Mouse (Mus musculus) stomach, embryonic 14.5 days (tissue): ENCODE data around the gene Hmgn3. TPM values are rescaled to one million over a fixed set of nuclear protein-coding genes. Genes with fewer than 3 reads are reported as not detected.

Experiments
- ATAC-seq: fragments of 200-750 bp; cut with Nextera tagmentation; 2 replicates; pipeline ENCODE4 v1.8.0; 2017; ENCODE audit warnings: low read depth, moderate TSS enrichment; ENCODE audit not compliant: insufficient number of reproducible peaks, insufficient read depth, low FRiP score
- H3K27ac ChIP-seq: fragments of 300-500 bp; sonication (generic); 2 replicates; pipeline ENCODE4 v1.5.1; 2014; ENCODE audit warnings: mild to moderate bottlenecking, low read length, moderate library complexity, mixed read lengths
- H3K27me3 ChIP-seq: fragments of 300-500 bp; sonication (generic); 2 replicates; pipeline ENCODE4 v1.6.1; 2014; ENCODE audit warnings: low read length, control low read depth, mixed read lengths; ENCODE audit not compliant: control insufficient read depth, insufficient read depth
- H3K36me3 ChIP-seq: fragments of 300-500 bp; sonication (generic); 2 replicates; pipeline ENCODE4 v1.6.1; 2014; ENCODE audit warnings: mild to moderate bottlenecking, control low read depth, low read length, moderate library complexity, mixed read lengths; ENCODE audit not compliant: control insufficient read depth, insufficient read depth
- H3K4me1 ChIP-seq: fragments of 300-500 bp; sonication (generic); 2 replicates; pipeline ENCODE4 v1.6.1; 2014; ENCODE audit warnings: low read length, control low read depth, mixed read lengths; ENCODE audit not compliant: control insufficient read depth, insufficient read depth
- H3K4me2 ChIP-seq: fragments of 300-500 bp; sonication (generic); replicated peaks from 2 replicates; pipeline ENCODE4 v1.6.1; 2014; ENCODE audit warnings: low read depth, low read length, control low read depth
- H3K4me3 ChIP-seq: fragments of 300-500 bp; sonication (generic); 2 replicates; pipeline ENCODE4 v1.5.1; 2014; ENCODE audit warnings: low read depth, low read length, control low read depth
- H3K9ac ChIP-seq: fragments of 300-500 bp; sonication (generic); replicated peaks from 2 replicates; pipeline ENCODE4 v1.6.1; 2014; ENCODE audit warnings: low read depth, mild to moderate bottlenecking, control low read depth, low read length, moderate library complexity, mixed read lengths
- H3K9me3 ChIP-seq: fragments of 300-500 bp; sonication (generic); 2 replicates; pipeline ENCODE4 v1.6.1; 2016; ENCODE audit warnings: low read depth, low read length, control low read depth; ENCODE audit not compliant: control insufficient read depth
- WGBS: fragments of 180-500 bp; shearing (Covaris S2); extraction: QIAGEN DNeasy Blood & Tissue Kit; methylation state at CpG from one replicate; pipeline ENCODE4 v1.1.7; 2014; 5-methylcytosine and 5-hydroxymethylcytosine counted together
- polyA plus RNA-seq: library from polyadenylated mRNA; unstranded; fragments of >200 nt; fragmentation: Nextera tagmentation; extraction: Ambion mirVana; gene quantifications from 2 replicates; pipeline ENCODE4 v1.2.1, GENCODE M21; 2014

Hmgn3 gene
- polyA plus RNA-seq, 1 experiment from 2014 or later: 125 TPM

DNA sequence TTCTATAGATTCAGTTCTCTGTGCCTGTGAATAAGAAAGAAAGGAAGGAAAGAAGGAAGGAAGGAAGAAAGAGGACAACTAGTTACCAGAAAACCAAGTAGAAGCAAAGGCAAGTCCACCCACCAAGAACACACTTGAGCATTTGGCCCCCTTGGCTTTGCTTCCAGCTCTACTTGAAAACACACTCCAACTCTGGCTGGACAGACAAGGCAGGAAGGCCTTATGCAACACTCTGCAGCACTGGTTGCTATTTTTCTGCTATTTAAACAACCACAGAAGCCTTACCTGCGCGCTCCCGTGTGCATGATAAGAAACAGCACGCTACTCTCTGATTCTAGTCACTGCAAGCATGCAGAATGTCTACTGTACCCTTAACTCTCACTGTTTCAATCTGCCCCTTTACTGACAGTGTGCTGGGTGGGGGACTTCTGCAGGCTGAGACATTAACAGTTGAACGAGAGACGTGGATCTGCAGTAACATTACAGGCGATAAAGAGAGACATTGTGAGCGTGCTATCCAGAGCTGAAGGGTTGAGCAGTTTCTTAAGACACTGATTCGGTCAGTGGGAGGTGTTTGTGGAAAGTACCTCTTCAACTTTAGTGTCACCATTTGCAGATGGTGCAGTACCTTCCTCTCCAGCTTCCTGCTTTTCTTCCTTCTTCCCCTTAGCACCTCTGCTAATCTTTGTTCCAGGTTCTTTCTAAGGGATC, 35.9 kb downstream of the Hmgn3 start:
- WGBS: 90% methylated on average over 9 of the region's 9 CpGs
- ATAC-seq: no peak
- H3K27ac ChIP-seq: no peak overlapping the region

GRCm38 (mm10) chr9:83109705-83110104, 36.8 kb downstream of the Hmgn3 start:
- H3K4me3 ChIP-seq: no peak overlapping the region
- WGBS: 81% methylated on average over 6 of the region's 6 CpGs
- H3K9ac ChIP-seq: no peak overlapping the region
- ATAC-seq: no peak
- H3K4me1 ChIP-seq: no peaks in the 10 kb centered on the region
- H3K9me3 ChIP-seq: no peaks in the 10 kb centered on the region
- no peaks in the 10 kb centered on the region for H3K27me3 ChIP-seq
- H3K4me2 ChIP-seq: no peak overlapping the region
- H3K36me3 ChIP-seq: no peaks in the 10 kb centered on the region; the same call in 1 of the 2 replicates
- H3K27ac ChIP-seq: no peak overlapping the region

More for the DNA sequence above, 35.9 kb downstream of the Hmgn3 start:
- Histone ChIP-seq H3K36me3 (no peaks in the 10 kb centered on the region; the same call in 1 of the 2 replicates), H3K4me3 (no peak overlapping the region), H3K9me3 (no peaks in the 10 kb centered on the region), H3K27me3 (no peaks in the 10 kb centered on the region), H3K4me1 (no peaks in the 10 kb centered on the region), H3K9ac (no peak overlapping the region), H3K4me2 (no peak overlapping the region)

DNA sequence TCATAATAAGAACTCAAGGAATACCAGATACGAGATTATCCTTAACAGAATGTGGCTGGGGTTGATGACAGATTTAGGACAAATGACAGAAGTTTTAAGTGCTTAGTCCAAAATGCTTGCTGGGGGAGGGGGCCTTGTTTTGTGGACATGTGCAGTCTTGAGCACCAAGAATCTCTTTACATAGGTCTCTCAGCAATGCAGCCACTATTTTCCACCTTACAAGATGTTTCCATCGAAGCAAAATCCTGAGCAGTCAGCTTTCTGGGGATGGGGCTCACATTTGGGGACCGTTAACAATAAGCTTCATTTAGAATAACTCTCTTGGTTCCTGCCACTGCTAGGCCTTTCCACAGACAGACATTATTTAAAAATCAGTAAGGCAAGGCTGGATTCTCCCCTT, 37.7 kb downstream of the Hmgn3 start:
- no peaks in the 10 kb centered on the region for H3K4me1 ChIP-seq
- no peaks in the 10 kb centered on the region; the same call in 1 of the 2 replicates for H3K36me3 ChIP-seq
- H3K9me3 ChIP-seq: no peaks in the 10 kb centered on the region
- no peak overlapping the region for H3K4me2 ChIP-seq
- 69% methylated on average over 3 of the region's 3 CpGs for WGBS
- H3K27me3 ChIP-seq: no peaks in the 10 kb centered on the region
- ATAC-seq: no peak
- H3K4me3 ChIP-seq: no peak overlapping the region
- no peak overlapping the region for H3K9ac ChIP-seq
- H3K27ac ChIP-seq: no peak overlapping the region

DNA sequence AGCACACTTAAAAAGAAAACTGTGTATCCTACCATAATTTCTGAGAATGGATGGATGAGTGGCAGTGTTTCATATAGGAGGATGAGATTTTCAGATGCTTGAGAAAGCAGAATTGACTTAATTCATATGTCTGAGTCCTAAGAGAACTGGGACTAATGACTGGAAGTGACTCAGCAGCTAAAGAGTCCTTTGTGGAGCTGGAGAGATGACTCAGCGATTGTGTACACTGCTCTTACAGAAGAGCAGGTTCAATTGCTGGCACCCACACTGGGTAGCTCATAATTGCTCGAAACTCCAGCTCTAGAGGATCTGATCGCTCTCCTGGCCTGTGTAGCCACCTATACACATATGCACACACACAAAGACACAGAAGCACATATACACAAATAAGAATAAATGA, 42.7 kb downstream of the Hmgn3 start:
- 75% methylated on average over 3 of the region's 3 CpGs for WGBS
- H3K9ac ChIP-seq: no peak overlapping the region
- no peak overlapping the region for H3K27ac ChIP-seq
- no peaks in the 10 kb centered on the region for H3K9me3 ChIP-seq
- H3K27me3 ChIP-seq: no peaks in the 10 kb centered on the region
- H3K4me2 ChIP-seq: no peak overlapping the region
- ATAC-seq: no peak
- H3K4me3 ChIP-seq: no peak overlapping the region
- H3K4me1 ChIP-seq: no peaks in the 10 kb centered on the region
- no peaks in the 10 kb centered on the region for H3K36me3 ChIP-seq

DNA sequence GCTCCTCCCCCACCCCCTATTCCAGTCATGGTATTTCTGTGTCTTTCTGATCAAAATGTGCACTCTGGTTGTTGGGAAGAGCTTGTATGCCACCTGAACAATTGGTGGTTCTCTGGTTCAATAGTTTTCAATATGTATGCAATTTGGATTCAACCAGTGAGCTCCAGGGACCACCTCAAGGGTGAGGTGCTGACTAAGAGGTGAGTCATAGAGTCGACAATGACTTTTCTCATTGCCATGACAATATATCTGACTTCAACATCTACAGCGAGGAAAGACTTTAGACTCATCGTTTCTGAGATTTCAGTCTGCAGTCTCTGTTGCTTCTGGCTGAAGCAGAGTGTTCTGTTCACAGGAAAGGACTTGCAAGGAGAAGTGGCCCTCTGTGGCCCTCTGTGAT, 44.8 kb downstream of the Hmgn3 start:
- ATAC-seq: no peak
- H3K36me3 ChIP-seq: no peaks in the 10 kb centered on the region

GRCm38 (mm10) chr9:83100786-83101185, 45.7 kb downstream of the Hmgn3 start:
- H3K27ac ChIP-seq: no peak overlapping the region
- no peaks in the 10 kb centered on the region for H3K36me3 ChIP-seq
- no peak for ATAC-seq
- no peak overlapping the region for H3K4me3 ChIP-seq
- no peak overlapping the region for H3K9ac ChIP-seq
- no peaks in the 10 kb centered on the region for H3K4me1 ChIP-seq
- H3K9me3 ChIP-seq: no peaks in the 10 kb centered on the region
- H3K27me3 ChIP-seq: no peaks in the 10 kb centered on the region
- 74% methylated on average over 3 of the region's 3 CpGs for WGBS
- H3K4me2 ChIP-seq: no peak overlapping the region

More for the DNA sequence above, 44.8 kb downstream of the Hmgn3 start:
- Histone ChIP-seq H3K4me1 (no peaks in the 10 kb centered on the region), H3K4me2 (no peak overlapping the region), H3K27ac (no peak overlapping the region), H3K27me3 (no peaks in the 10 kb centered on the region), H3K9ac (no peak overlapping the region), H3K9me3 (no peaks in the 10 kb centered on the region), H3K4me3 (no peak overlapping the region)
- WGBS: 84% methylated on average over 3 of the region's 3 CpGs

- ATAC-seq: no peak
- 82% methylated on average over 12 of the region's 12 CpGs for WGBS
- H3K4me2 ChIP-seq: no peak overlapping the region
- H3K36me3 ChIP-seq: no peaks in the 10 kb centered on the region
- H3K9ac ChIP-seq: no peak overlapping the region
- no peaks in the 10 kb centered on the region for H3K4me1 ChIP-seq
- no peak overlapping the region for H3K27ac ChIP-seq
- no peaks in the 10 kb centered on the region for H3K9me3 ChIP-seq
- no peak overlapping the region for H3K4me3 ChIP-seq
- no peaks in the 10 kb centered on the region for H3K27me3 ChIP-seq
Observed at GRCm38 (mm10) chr9:83098652-83099307, 47.7 kb downstream of the Hmgn3 start.

DNA sequence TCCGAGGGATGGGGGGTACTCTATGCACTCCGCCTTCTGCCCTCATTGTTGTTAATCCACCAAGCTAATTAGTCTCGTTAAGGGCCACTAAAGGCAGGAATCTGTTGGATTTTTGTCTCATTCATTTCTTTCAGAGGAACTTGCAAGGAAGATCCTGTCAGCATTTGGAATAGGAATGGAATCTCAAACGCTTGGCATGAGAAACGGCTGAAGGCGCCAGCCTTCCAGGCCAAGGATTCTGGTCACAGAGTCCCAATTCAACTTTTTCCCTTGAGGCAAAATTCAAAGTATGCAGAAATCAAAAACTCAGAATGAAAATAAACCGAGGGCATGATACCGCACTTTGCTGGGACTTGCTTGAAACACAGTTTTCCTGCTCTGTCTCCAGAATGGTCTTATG, 48.7 kb downstream of the Hmgn3 start:
- H3K27me3 ChIP-seq: no peaks in the 10 kb centered on the region
- H3K4me2 ChIP-seq: no peak overlapping the region
- H3K27ac ChIP-seq: no peak overlapping the region
- ATAC-seq: no peak
- no peak overlapping the region for H3K4me3 ChIP-seq
- no peak overlapping the region for H3K9ac ChIP-seq
- no peaks in the 10 kb centered on the region for H3K4me1 ChIP-seq
- no peaks in the 10 kb centered on the region for H3K36me3 ChIP-seq
- no peaks in the 10 kb centered on the region for H3K9me3 ChIP-seq
- WGBS: 76% methylated on average over 8 of the region's 8 CpGs
